Mouse (Mus musculus) left cerebral cortex, postnatal 36 days (tissue): ENCODE data around the gene Gm20683. TPM values are rescaled to one million over a fixed set of nuclear protein-coding genes. Genes with fewer than 3 reads are reported as not detected.
A peak's percentile ranks its signal among the peaks of the same experiment; 100 is the strongest.

Experiments
- DNase-seq, 2 experiments: peaks; one replicate each; pipeline ENCODE4 v3.0.0; 2021 to 2022; ENCODE audit warnings: low spot score in 2 of 2, mixed read lengths in 1 of 2
- intact Hi-C: fragments of 180-260 bp; cut with DNase I; formaldehyde crosslinking; loops from one replicate; pipeline ENCODE4 v1.15.1; 2025
- microRNA-seq: library from miRNA; unstranded; fragments of <30 nt; microRNA quantifications from one replicate; pipeline ENCODE4 v1.2.0, GENCODE M21; 2022
- total RNA-seq, 2 experiments: library from RNA; stranded (reverse); gene quantifications; 2 replicates each; pipeline ENCODE4 v1.2.3; 2021

Gene Gm20683
- total RNA-seq, 2 experiments from 2014 or later, result 22.0 to 24.9 TPM

GRCm38 (mm10) chr17:25785281-25785745 is 56.2 kb downstream of the Gm20683 start, which contains the start of gene Haghl:
TSS of gene Haghl (minus strand) at chr17:25785673.
- intact Hi-C loops, result no loop called here
- peak; percentile 96 to 98 for DNase-seq

Small RNA genes within 50 kb of the gene (microRNA-seq; reads per million reads assigned to microRNA genes)
- gene Mir3082, result 4.3 reads per million, percentile 12 among the genes with 10 or more reads in this experiment

Other genes starting within 250 kb of the Gm20683 start
- 100 to 1,000 TPM; 154 to 195 TPM for gene Gng13, start 124.6 kb downstream of the Gm20683 start, total RNA-seq
- 1 to 10 TPM; 2.9 to 3.7 TPM for gene Chtf18, start 114.3 kb downstream of the Gm20683 start, total RNA-seq
- 10 to 100 TPM; 49.5 to 58.9 TPM for gene Rpusd1, start 114.1 kb downstream of the Gm20683 start, total RNA-seq
- gene Mslnl, start 105.7 kb downstream of the Gm20683 start, total RNA-seq, result under 1 TPM; 0.35 to 0.39 TPM
- gene Msln, start 87.4 kb downstream of the Gm20683 start, total RNA-seq, result 1 to 10 TPM; 1.5 to 4.7 TPM
- 10 to 100 TPM; 29.5 to 42.9 TPM for gene Narfl, start 68.0 kb downstream of the Gm20683 start, total RNA-seq
- 100 to 1,000 TPM; 114 to 117 TPM for gene Haghl, start 56.1 kb downstream of the Gm20683 start, total RNA-seq
- gene Ccdc78, start 55.2 kb downstream of the Gm20683 start, total RNA-seq, result not detected
- 10 to 100 TPM; 81.2 to 81.7 TPM for gene Fam173a, start 48.9 kb downstream of the Gm20683 start, total RNA-seq
- under 1 TPM in 1 of 2 experiments, not detected in 1; 0.52 TPM for gene AC134908.4, start 46.1 kb downstream of the Gm20683 start, total RNA-seq
- 10 to 100 TPM; 80.7 to 96.2 TPM for gene Metrn, start 44.6 kb downstream of the Gm20683 start, total RNA-seq
- 100 to 1,000 TPM; 668 to 710 TPM for gene Fbxl16, start 32.7 kb downstream of the Gm20683 start, total RNA-seq
- gene Wdr24, start 18.1 kb downstream of the Gm20683 start, total RNA-seq, result 10 to 100 TPM; 23.9 to 26.5 TPM
- 10 to 100 TPM; 54.1 to 58.7 TPM for gene Jmjd8, start 12.9 kb downstream of the Gm20683 start, total RNA-seq
- gene Stub1, start 8.4 kb downstream of the Gm20683 start, total RNA-seq, result 100 to 1,000 TPM; 171 to 188 TPM
- 10 to 100 TPM; 47.5 to 54.0 TPM for gene Rhbdl1, start 4.5 kb downstream of the Gm20683 start, total RNA-seq
- 10 to 100 TPM; 73.7 to 86.7 TPM for gene Rhot2, start 3.1 kb upstream of the Gm20683 start, total RNA-seq
- 10 to 100 TPM; 21.2 to 36.6 TPM for gene Wdr90, start 19.7 kb upstream of the Gm20683 start, total RNA-seq
- gene Mcrip2, start 27.0 kb upstream of the Gm20683 start, total RNA-seq, result 10 to 100 TPM; 23.5 to 29.8 TPM
- gene Mettl26, start 33.3 kb upstream of the Gm20683 start, total RNA-seq, result 10 to 100 TPM; 33.3 to 36.4 TPM
- 1 to 10 TPM; 1.4 to 1.5 TPM for gene Wfikkn1, start 39.1 kb upstream of the Gm20683 start, total RNA-seq
- 10 to 100 TPM; 46.1 to 58.0 TPM for gene Rab40c, start 78.0 kb upstream of the Gm20683 start, total RNA-seq
- gene Pigq, start 103.2 kb upstream of the Gm20683 start, total RNA-seq, result 100 to 1,000 TPM; 106 to 120 TPM
- gene Nhlrc4, start 103.2 kb upstream of the Gm20683 start, total RNA-seq, result under 1 TPM in 1 of 2 experiments, not detected in 1; 0.30 TPM
- under 1 TPM; 0.41 to 0.59 TPM for gene A930017K11Rik, start 110.8 kb upstream of the Gm20683 start, total RNA-seq
- 10 to 100 TPM; 40.8 to 58.4 TPM for gene Capn15, start 144.0 kb upstream of the Gm20683 start, total RNA-seq
- gene Rab11fip3, start 227.8 kb upstream of the Gm20683 start, total RNA-seq, result 100 to 1,000 TPM in 1 of 2 experiments, 10 to 100 TPM in 1; 98.8 to 117 TPM
- 10 to 100 TPM; 27.3 to 32.1 TPM for gene Decr2, start 248.6 kb upstream of the Gm20683 start, total RNA-seq